Mouse (Mus musculus) liver, postnatal 0 days (tissue): ENCODE results near the gene BC024978.

Experiments
- CTCF ChIP-seq: sonication (generic); IDR thresholded peaks from 2 replicates; pipeline ENCODE4 v1.5.1; 2016; ENCODE audit warnings: antibody characterized with exemption, low read depth
- EP300 ChIP-seq: IDR thresholded peaks from 2 replicates; pipeline ENCODE4 v1.6.1; 2016; ENCODE audit warnings: antibody characterized with exemption, low read depth, mild to moderate bottlenecking

DNA sequence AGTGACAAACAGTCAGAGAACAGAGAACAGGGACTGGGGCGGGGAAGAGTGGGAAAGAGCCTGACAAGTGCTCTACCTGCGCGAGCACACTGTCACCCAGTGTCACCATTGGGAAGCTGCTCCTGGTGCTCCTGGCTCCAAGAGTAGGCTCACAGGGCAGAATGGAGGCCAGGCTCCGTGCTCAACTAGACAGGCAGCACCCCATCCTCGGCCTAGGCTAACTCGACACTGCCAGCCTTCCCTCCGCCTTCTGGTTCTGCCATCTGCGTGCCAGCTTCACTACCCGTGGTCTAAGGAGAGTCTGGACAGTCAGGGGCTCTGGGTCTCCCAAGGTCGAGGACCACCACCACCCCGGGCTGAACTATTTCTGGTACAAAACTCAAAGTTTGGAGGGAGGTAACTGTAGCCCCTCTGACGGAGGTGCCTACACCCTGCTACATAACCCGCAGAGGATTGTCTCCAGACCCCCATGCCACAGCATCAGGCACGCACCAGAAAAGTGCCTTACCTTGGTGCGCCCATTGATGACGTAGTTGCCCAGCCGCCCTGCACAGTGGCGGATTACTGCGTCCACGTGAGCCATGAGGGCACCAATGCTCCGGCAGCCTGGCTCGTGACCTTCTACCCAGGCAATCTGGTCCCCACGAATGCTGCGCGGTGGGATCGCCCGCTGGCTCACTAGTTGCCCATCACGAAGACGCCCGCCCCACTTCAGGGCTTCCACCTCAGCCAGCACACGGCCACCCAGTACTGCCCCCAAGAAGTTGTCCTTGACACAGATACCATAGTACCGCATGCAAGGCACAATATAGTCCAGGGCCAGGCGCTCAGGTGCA, 31.3 kb upstream of the BC024978 start:
- no peak for TF ChIP-seq CTCF
- no peak for TF ChIP-seq EP300
